19 mouse cellular contexts compared by ENCODE assay signal in the genomic region with DNA sequence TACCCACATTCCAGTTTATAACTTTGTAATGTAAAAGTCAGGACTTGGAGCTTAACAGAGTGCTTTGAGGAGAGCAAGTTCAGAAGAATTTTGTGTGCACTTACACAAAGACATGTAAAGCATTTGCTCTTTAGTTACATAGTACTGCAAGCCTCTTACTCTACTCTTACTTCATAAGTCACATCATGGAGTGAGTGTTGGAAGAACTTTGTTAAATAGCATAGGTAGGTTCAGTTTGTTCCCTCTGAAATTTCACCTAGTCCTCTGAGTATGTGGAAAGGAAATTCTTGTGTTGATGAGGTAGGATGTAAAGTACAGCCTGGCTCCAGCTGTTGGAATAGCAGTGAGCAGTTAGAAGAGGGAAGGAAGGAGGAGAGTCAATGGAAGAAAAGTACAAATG. TPM values are rescaled to one million over a fixed set of nuclear protein-coding genes. Genes with fewer than 3 reads are reported as not detected.
DNase-seq lines count a peak whose midpoint lies in the region; ATAC-seq and TF ChIP-seq lines count a peak whose summit lies in the region.
"Had no signal": no experiment of that assay in that cellular context is flagged by ENCODE, and none has a peak within 500 bp of the region (broad histone marks: within the 10 kb centered on the region; RNA-seq: fewer than 3 reads in every experiment).

No protein-coding gene starts in this region.

- no peak overlapping the region for H3K4me3 ChIP-seq in lung, embryonic 16.5 days (ENCODE audit: low read length)
- no peak overlapping the region for H3K4me3 ChIP-seq in lung, postnatal 0 days (ENCODE audit: low read depth, low read length)

- TF ChIP-seq EP300 in lung, postnatal 0 days (IDR thresholded peaks at IDR 0.05): peak; percentile 96

- H3K27me3 ChIP-seq in lung, embryonic 16.5 days (ENCODE audit: control insufficient read depth, insufficient read depth, low read depth, low read length): no peaks in the 10 kb centered on the region
- H3K27me3 ChIP-seq in lung, postnatal 0 days (replicated peaks; ENCODE audit: insufficient read depth, low read length): no peaks in the 10 kb centered on the region
- H3K27me3 ChIP-seq: CH12.LX, Patski had no signal

- H3K9me3 ChIP-seq in lung, embryonic 16.5 days (ENCODE audit: control insufficient read depth, low read length): no peaks in the 10 kb centered on the region
- no peaks in the 10 kb centered on the region for H3K9me3 ChIP-seq in lung, postnatal 0 days (ENCODE audit: low read length)
- H3K9me3 ChIP-seq: G1E had no signal

- TF ChIP-seq CTCF in lung, postnatal 0 days (IDR thresholded peaks at IDR 0.05): no peak

- 0 out of 2 replicates have a peak overlapping the region, but pooled peaks have one; percentile 41 for H3K27ac ChIP-seq in lung, embryonic 16.5 days (ENCODE audit: low read length)
- H3K27ac ChIP-seq in lung, postnatal 0 days (ENCODE audit: low read length): peak overlapping the region; percentile 79

- no peak for ATAC-seq in lung, embryonic 16.5 days (ENCODE audit: low read depth)
- ATAC-seq in lung, postnatal 0 days: peak; percentile 93
- ATAC-seq: activated CD4-positive, CD25-positive, alpha-beta regulatory T cell, adult 4 months; CD4-positive, CD25-positive, alpha-beta regulatory T cell, adult 4 months; Patski had no signal

- no peak overlapping the region for H3K9ac ChIP-seq in lung, embryonic 16.5 days (ENCODE audit: low read length)
- H3K9ac ChIP-seq in lung, postnatal 0 days (replicated peaks; ENCODE audit: low read depth): no peak overlapping the region

- no peak for DNase-seq in lung, postnatal 4 days
- peak; percentile 63 for DNase-seq in lung, postnatal 0 days (ENCODE audit: low spot score)
- DNase-seq in lung, postnatal 14 days: no peak
- DNase-seq: adrenal gland, adult 2 months; adrenal gland, adult 8-10 months; adrenal gland, postnatal 10 days; adrenal gland, postnatal 14 days; adrenal gland, postnatal 25 days; adrenal gland, postnatal 36 days; B cell, adult 2 months; cerebellum, adult 11 months; cerebellum, adult 11-12 months; cerebellum, adult 18-20 months had no signal

- H3K4me2 ChIP-seq in lung, embryonic 16.5 days (ENCODE audit: low read depth, low read length): no peak overlapping the region
- no peak overlapping the region for H3K4me2 ChIP-seq in lung, postnatal 0 days (replicated peaks; ENCODE audit: low read depth, low read length)

- H3K36me3 ChIP-seq in lung, embryonic 16.5 days (ENCODE audit: control insufficient read depth, insufficient read depth, low read length): peaks cover 7% of the 10 kb centered on the region; the same call in 1 of the 2 replicates
- H3K36me3 ChIP-seq in lung, postnatal 0 days (ENCODE audit: insufficient read depth, low read length): no peaks in the 10 kb centered on the region

- no peaks in the 10 kb centered on the region for H3K4me1 ChIP-seq in lung, embryonic 16.5 days (replicated peaks; ENCODE audit: control insufficient read depth, insufficient read depth, low read length)
- no peaks in the 10 kb centered on the region for H3K4me1 ChIP-seq in lung, postnatal 0 days (ENCODE audit: insufficient read depth, low read depth, low read length)

RNA-seq across cellular contexts. Expression of gene Sypl, which starts 21.2 kb away (rescaled TPM):
- 181 and 182 TPM in 2 replicates for polyA plus RNA-seq in lung, embryonic 16.5 days (2015; fragmentation: Nextera tagmentation; extraction: Ambion mirVana)
- polyA plus RNA-seq in lung, postnatal 0 days (2015; fragmentation: Nextera tagmentation; extraction: Ambion mirVana): 237 and 251 TPM in 2 replicates
